Mouse (Mus musculus): Measurements from ENCODE around the gene BC051142.

DNA sequence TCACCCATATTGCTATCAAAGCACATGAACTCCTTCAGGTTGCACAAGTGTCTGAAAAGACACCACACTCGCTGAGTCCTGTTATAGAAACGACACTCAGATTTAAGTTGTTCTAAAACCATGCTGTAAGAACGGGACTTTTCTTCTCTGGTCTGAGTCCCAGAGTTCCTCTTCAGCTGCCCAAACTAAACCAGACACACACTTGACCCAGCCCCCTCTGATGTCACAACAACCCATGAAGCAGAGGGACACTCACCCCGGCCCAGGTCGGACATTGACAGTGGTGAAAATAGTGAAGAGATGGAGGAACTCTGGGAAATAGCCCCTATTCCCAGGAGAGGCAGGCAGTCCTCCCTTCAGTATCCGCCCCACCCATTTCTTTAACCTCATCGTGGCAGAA, 7.1 kb upstream of the BC051142 start:
- TF ChIP-seq CTCF (IDR thresholded peaks at IDR 0.05; ENCODE audit: low read depth) (no peak), EP300 (IDR thresholded peaks at IDR 0.05; ENCODE audit: low read depth) (no peak)

Data from heart, postnatal 0 days (tissue).